Comparison of ENCODE assay signal across 20 mouse cellular contexts in the genomic region with DNA sequence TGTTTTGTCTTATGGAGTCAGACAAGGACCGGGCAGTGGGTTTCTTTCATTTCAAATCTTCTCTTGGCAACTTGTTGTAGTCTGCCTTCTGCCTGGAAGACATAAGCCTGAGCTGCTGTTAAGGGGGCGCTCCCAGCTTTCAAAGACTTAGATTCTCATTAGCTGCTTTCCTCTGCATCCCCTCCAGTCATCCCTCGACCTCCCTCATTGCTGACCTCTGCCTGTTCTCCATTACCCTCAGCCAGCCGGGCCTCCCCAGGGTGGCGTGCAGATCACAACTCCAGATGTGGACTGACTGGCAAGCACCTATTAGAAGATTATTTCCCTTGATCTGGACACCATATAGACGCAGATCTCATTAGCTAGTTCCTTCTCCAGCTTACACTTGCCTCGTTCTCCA. TPM values are rescaled to one million over a fixed set of nuclear protein-coding genes. Genes with fewer than 3 reads are reported as not detected.
A peak's percentile ranks its signal among the peaks of the same experiment; 100 is the strongest.
DNase-seq lines count a peak whose midpoint lies in the region; ATAC-seq lines count a peak whose summit lies in the region.
"Had no signal": no experiment of that assay in that cellular context is flagged by ENCODE, and none has a peak within 500 bp of the region (broad histone marks: within the 10 kb centered on the region; RNA-seq: fewer than 3 reads in every experiment).

No protein-coding gene starts in this region.

- no peak overlapping the region for H3K27ac ChIP-seq in hindbrain, embryonic 11.5 days (ENCODE audit: low read depth, low read length)
- H3K27ac ChIP-seq in hindbrain, embryonic 13.5 days, result no peak overlapping the region
- H3K27ac ChIP-seq in embryonic facial prominence, embryonic 11.5 days (replicated peaks; ENCODE audit: low read depth, low read length), result no peak overlapping the region
- peak overlapping the region; percentile 17; the same call in 1 of the 2 replicates for H3K27ac ChIP-seq in limb, embryonic 12.5 days
- no peak overlapping the region for H3K27ac ChIP-seq in heart, embryonic 10.5 days
- H3K27ac ChIP-seq: embryonic facial prominence, embryonic 12.5 days; forebrain, embryonic 12.5 days; hindbrain, embryonic 12.5 days; intestine, embryonic 15.5 days had no signal

- no peak for ATAC-seq in hindbrain, embryonic 11.5 days (ENCODE audit: low FRiP score)
- no peak for ATAC-seq in hindbrain, embryonic 13.5 days (ENCODE audit: low FRiP score)
- no peak for ATAC-seq in embryonic facial prominence, embryonic 11.5 days (replicated peaks; ENCODE audit: insufficient number of reproducible peaks, low FRiP score, low TSS enrichment, low read depth)
- no peak for ATAC-seq in limb, embryonic 12.5 days (ENCODE audit: insufficient number of reproducible peaks, insufficient read depth, low FRiP score, low TSS enrichment, low read depth)
- ATAC-seq: forebrain, postnatal 0 days; intestine, embryonic 15.5 days had no signal

- no peaks in the 10 kb centered on the region for H3K4me1 ChIP-seq in hindbrain, embryonic 11.5 days (replicated peaks; ENCODE audit: control insufficient read depth, insufficient read depth, low read length)
- H3K4me1 ChIP-seq in hindbrain, embryonic 13.5 days (replicated peaks), result no peaks in the 10 kb centered on the region; the same call in 1 of the 2 replicates
- H3K4me1 ChIP-seq in embryonic facial prominence, embryonic 11.5 days (ENCODE audit: control insufficient read depth, insufficient read depth, low read length), result no peaks in the 10 kb centered on the region
- peaks cover 15% of the 10 kb centered on the region for H3K4me1 ChIP-seq in limb, embryonic 12.5 days (replicated peaks)
- H3K4me1 ChIP-seq in heart, embryonic 10.5 days, result no peaks in the 10 kb centered on the region
- H3K4me1 ChIP-seq: forebrain, embryonic 12.5 days; heart, embryonic 12.5 days; hindbrain, embryonic 12.5 days; intestine, embryonic 15.5 days had no signal

- no peaks in the 10 kb centered on the region for H3K36me3 ChIP-seq in hindbrain, embryonic 11.5 days (ENCODE audit: control insufficient read depth, insufficient read depth, low read length)
- no peaks in the 10 kb centered on the region for H3K36me3 ChIP-seq in hindbrain, embryonic 13.5 days
- no peaks in the 10 kb centered on the region for H3K36me3 ChIP-seq in embryonic facial prominence, embryonic 11.5 days (replicated peaks; ENCODE audit: control insufficient read depth, insufficient read depth, low read depth, low read length)
- no peaks in the 10 kb centered on the region for H3K36me3 ChIP-seq in limb, embryonic 12.5 days
- H3K36me3 ChIP-seq in heart, embryonic 10.5 days, result no peaks in the 10 kb centered on the region
- H3K36me3 ChIP-seq: embryonic facial prominence, embryonic 12.5 days; forebrain, embryonic 12.5 days; heart, embryonic 12.5 days; hindbrain, embryonic 12.5 days; intestine, embryonic 15.5 days had no signal

- no peaks in the 10 kb centered on the region for H3K9me3 ChIP-seq in hindbrain, embryonic 11.5 days (ENCODE audit: control insufficient read depth, low read length)
- H3K9me3 ChIP-seq in hindbrain, embryonic 13.5 days, result no peaks in the 10 kb centered on the region
- H3K9me3 ChIP-seq in embryonic facial prominence, embryonic 11.5 days (replicated peaks; ENCODE audit: control insufficient read depth, low read length), result no peaks in the 10 kb centered on the region
- H3K9me3 ChIP-seq in limb, embryonic 12.5 days, result no peaks in the 10 kb centered on the region
- H3K9me3 ChIP-seq in heart, embryonic 10.5 days, result no peaks in the 10 kb centered on the region
- H3K9me3 ChIP-seq: embryonic facial prominence, embryonic 12.5 days; forebrain, embryonic 12.5 days; heart, embryonic 12.5 days; hindbrain, embryonic 12.5 days; intestine, embryonic 15.5 days had no signal

- 64% methylated on average over 7 of the region's 7 CpGs for WGBS in hindbrain, embryonic 11.5 days
- WGBS in hindbrain, embryonic 13.5 days, result 74% methylated on average over 7 of the region's 7 CpGs
- 23% methylated on average over 7 of the region's 7 CpGs for WGBS in embryonic facial prominence, embryonic 11.5 days
- 6% methylated on average over 7 of the region's 7 CpGs for WGBS in limb, embryonic 12.5 days
- 61% methylated on average over 7 of the region's 7 CpGs for WGBS in heart, embryonic 10.5 days

- no peak overlapping the region for H3K4me3 ChIP-seq in hindbrain, embryonic 11.5 days (ENCODE audit: low read depth, low read length)
- no peak overlapping the region for H3K4me3 ChIP-seq in hindbrain, embryonic 13.5 days
- no peak overlapping the region for H3K4me3 ChIP-seq in embryonic facial prominence, embryonic 11.5 days (ENCODE audit: low read depth, low read length)
- no peak overlapping the region for H3K4me3 ChIP-seq in limb, embryonic 12.5 days (replicated peaks)
- no peak overlapping the region for H3K4me3 ChIP-seq in heart, embryonic 10.5 days
- H3K4me3 ChIP-seq: embryonic facial prominence, embryonic 12.5 days; forebrain, embryonic 12.5 days; heart, embryonic 12.5 days; hindbrain, embryonic 12.5 days; intestine, embryonic 15.5 days had no signal

- no peak overlapping the region for H3K9ac ChIP-seq in hindbrain, embryonic 11.5 days (ENCODE audit: low read depth, low read length)
- no peak overlapping the region for H3K9ac ChIP-seq in hindbrain, embryonic 13.5 days
- H3K9ac ChIP-seq in embryonic facial prominence, embryonic 11.5 days (replicated peaks; ENCODE audit: low read length), result no peak overlapping the region
- no peak overlapping the region for H3K9ac ChIP-seq in limb, embryonic 12.5 days (replicated peaks)
- H3K9ac ChIP-seq: embryonic facial prominence, embryonic 12.5 days; forebrain, embryonic 12.5 days; forebrain, postnatal 0 days; heart, embryonic 12.5 days; hindbrain, embryonic 12.5 days; intestine, embryonic 15.5 days had no signal

- no peak overlapping the region for H3K4me2 ChIP-seq in hindbrain, embryonic 11.5 days (replicated peaks; ENCODE audit: low read depth, low read length)
- H3K4me2 ChIP-seq in hindbrain, embryonic 13.5 days, result no peak overlapping the region
- H3K4me2 ChIP-seq in embryonic facial prominence, embryonic 11.5 days (ENCODE audit: low read depth, low read length), result no peak overlapping the region
- no peak overlapping the region for H3K4me2 ChIP-seq in limb, embryonic 12.5 days
- H3K4me2 ChIP-seq: embryonic facial prominence, embryonic 12.5 days; forebrain, embryonic 12.5 days; heart, embryonic 12.5 days; hindbrain, embryonic 12.5 days; intestine, embryonic 15.5 days had no signal

- peak; percentile 6 for DNase-seq in hindbrain, embryonic 11.5 days (ENCODE audit: low spot score)
- peak; percentile 50 for DNase-seq in embryo, embryonic 11 days
- DNase-seq in embryonic facial prominence, embryonic 11.5 days (ENCODE audit: low spot score), result peak; percentile 27
- DNase-seq in frontal cortex, postnatal 36 days (ENCODE audit: low spot score in 2 of 2), result no peak
- DNase-seq in right cerebral cortex, adult 2 months (ENCODE audit: low spot score in 2 of 2), result no peak
- no peak for DNase-seq in heart, embryonic 10.5 days (ENCODE audit: low spot score)
- DNase-seq: adrenal gland, adult 8-10 months; adrenal gland, postnatal 36 days; cerebellum, adult 2 months; cerebellum, postnatal 10 days; forebrain, postnatal 0 days; gastrocnemius, postnatal 36 days; heart, adult 18-20 months had no signal

- H3K27me3 ChIP-seq in hindbrain, embryonic 11.5 days (ENCODE audit: control insufficient read depth, insufficient read depth, low read length), result no peaks in the 10 kb centered on the region
- H3K27me3 ChIP-seq in hindbrain, embryonic 13.5 days, result no peaks in the 10 kb centered on the region
- no peaks in the 10 kb centered on the region for H3K27me3 ChIP-seq in embryonic facial prominence, embryonic 11.5 days (ENCODE audit: control insufficient read depth, insufficient read depth, low read length)
- no peaks in the 10 kb centered on the region for H3K27me3 ChIP-seq in limb, embryonic 12.5 days
- no peaks in the 10 kb centered on the region for H3K27me3 ChIP-seq in heart, embryonic 10.5 days (ENCODE audit: insufficient read depth, poor library complexity, severe bottlenecking)
- H3K27me3 ChIP-seq: embryonic facial prominence, embryonic 12.5 days; forebrain, embryonic 12.5 days; heart, embryonic 12.5 days; hindbrain, embryonic 12.5 days; intestine, embryonic 15.5 days had no signal

RNA-seq across cellular contexts. Expression of gene Fancc, which starts 45.9 kb away (rescaled TPM):
- 19.7 and 26.1 TPM in 2 replicates for polyA plus RNA-seq in hindbrain, embryonic 11.5 days (2014; fragmentation: Nextera tagmentation; extraction: Ambion mirVana)
- polyA plus RNA-seq in hindbrain, embryonic 13.5 days (2015; fragmentation: Nextera tagmentation; extraction: Ambion mirVana), result 15.7 and 16.3 TPM in 2 replicates
- polyA plus RNA-seq in embryonic facial prominence, embryonic 11.5 days (2014; fragmentation: Nextera tagmentation; extraction: Ambion mirVana), result 21.8 and 25.9 TPM in 2 replicates
- polyA plus RNA-seq in limb, embryonic 12.5 days (2016; fragmentation: Nextera tagmentation; extraction: Ambion mirVana), result 24.3 and 28.5 TPM in 2 replicates
- polyA plus RNA-seq in heart, embryonic 10.5 days (2016; fragmentation: Nextera tagmentation; extraction: Ambion mirVana), result 15.8 and 18.3 TPM in 2 replicates

Comparison
In these comparisons a context has a peak if more than half of its experiments do, and no peak if none do; other contexts are left out.
1. DNase-seq: peak in hindbrain, embryonic 11.5 days (single experiment), embryo, embryonic 11 days (single experiment) and embryonic facial prominence, embryonic 11.5 days (single experiment); none in frontal cortex, postnatal 36 days (0 of 2), right cerebral cortex, adult 2 months (0 of 2) and heart, embryonic 10.5 days (single experiment).